Mouse (Mus musculus) 3T3-L1 (cell line): Measurements from ENCODE around the gene Setd6.

ENCODE experiments used
- DNase-seq: peaks from one replicate; pipeline ENCODE4 v3.0.0-alpha.2; 2015; ENCODE audit warnings: low read depth, low spot score

Gene Setd6

GRCm38 (mm10) chr8:95715676-95716531 lies at the start of gene Setd6:
Setd6 (plus strand) TSS chr8:95715881.
- peak; percentile 92 for DNase-seq

- DNase-seq: no peak
These were observed 47.3 kb upstream of the Setd6 start for GRCm38 (mm10) chr8:95668163-95668958.

- peak; percentile 44 for DNase-seq
These were observed 45.7 kb upstream of the Setd6 start for GRCm38 (mm10) chr8:95669967-95670366.

- no peak for DNase-seq
These were observed 43.8 kb upstream of the Setd6 start for GRCm38 (mm10) chr8:95671861-95672260.

DNA sequence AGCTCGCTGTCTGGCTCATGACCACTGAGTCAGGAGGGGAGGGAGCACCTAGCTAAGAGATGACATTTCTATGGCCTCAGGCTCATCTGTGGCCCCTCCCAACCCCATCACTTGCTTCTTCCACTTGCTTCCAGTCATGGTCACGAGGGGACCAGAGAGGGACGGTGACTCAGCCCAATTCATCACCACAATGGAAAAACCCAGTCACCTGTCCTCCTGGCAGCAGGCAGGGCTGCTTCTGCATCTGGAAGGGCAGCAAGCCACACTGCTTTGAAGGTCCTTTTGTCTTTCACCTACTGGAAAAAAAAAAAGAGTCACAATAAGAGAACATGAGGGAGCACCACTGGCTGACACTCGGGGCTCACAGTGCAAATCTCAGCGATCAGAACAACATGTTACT lies 42.9 kb upstream of the Setd6 start:
- peak; percentile 82 for DNase-seq

GRCm38 (mm10) chr8:95676631-95677030 lies 39.0 kb upstream of the Setd6 start, which contains the start of gene Ndrg4:
Ndrg4 (plus strand) TSS chr8:95676980.
- no peak for DNase-seq

DNA sequence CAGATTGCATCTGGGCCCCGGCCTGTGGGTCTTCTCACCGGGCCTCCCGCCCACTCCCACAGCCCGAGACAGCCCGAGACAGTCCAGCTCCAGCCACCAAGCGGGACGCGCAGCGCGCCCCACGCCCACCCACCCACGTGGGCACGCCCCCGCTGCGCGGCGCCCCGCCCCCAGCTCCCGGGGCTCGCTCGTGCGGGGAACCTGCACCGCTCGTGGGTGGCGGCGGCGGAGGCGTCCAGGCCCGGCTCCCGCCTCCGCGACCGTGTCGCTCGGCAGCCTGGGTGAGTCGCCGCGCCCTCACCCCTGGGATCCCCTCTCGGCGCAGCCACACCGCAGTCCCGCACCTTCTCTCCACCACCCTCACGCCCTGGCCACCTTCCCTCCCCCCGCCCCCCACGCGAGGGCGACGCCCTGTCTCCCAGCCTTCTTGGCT lies 38.1 kb upstream of the Setd6 start:
- no peak for DNase-seq

DNA sequence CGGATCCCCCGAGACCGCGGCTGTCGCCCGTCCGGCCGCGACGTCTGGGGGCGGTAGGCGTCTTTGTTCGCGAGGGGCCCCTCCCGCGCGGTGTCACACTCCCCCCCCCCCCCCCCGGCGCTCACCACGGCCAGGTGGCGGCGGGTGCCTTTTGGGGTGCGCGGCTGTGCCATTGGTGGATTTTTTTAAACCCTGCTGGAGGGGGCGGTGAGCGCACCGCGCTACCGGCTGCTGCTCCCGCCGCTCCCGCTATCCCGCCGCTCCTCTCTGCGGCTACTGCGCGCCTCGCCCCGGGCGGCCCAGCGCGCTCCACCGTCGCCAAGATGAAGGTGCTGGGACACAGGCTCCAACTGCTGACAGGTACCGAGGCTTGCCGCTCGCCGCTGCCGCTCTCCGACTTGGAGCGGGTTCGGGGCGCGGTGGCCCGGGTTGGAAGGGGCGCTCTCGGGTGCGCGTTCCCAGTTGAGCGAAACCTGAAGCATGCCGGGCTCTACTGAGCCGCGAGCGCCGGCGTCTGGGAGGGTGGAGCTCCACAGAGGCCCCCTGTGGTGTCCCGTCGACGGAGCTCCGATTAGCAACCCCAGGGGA lies 37.6 kb upstream of the Setd6 start:
- no peak for DNase-seq

- DNase-seq: no peak
These were observed 27.5 kb upstream of the Setd6 start for GRCm38 (mm10) chr8:95688073-95688672.

GRCm38 (mm10) chr8:95690929-95691541 lies 24.6 kb upstream of the Setd6 start:
- DNase-seq: no peak

GRCm38 (mm10) chr8:95694631-95695030 lies 21.1 kb upstream of the Setd6 start:
- DNase-seq: no peak

- no peak for DNase-seq
These were observed 19.0 kb upstream of the Setd6 start for GRCm38 (mm10) chr8:95696661-95697060.

- DNase-seq: peak; percentile 95
These were observed 18.6 kb upstream of the Setd6 start for GRCm38 (mm10) chr8:95697128-95697527.

DNA sequence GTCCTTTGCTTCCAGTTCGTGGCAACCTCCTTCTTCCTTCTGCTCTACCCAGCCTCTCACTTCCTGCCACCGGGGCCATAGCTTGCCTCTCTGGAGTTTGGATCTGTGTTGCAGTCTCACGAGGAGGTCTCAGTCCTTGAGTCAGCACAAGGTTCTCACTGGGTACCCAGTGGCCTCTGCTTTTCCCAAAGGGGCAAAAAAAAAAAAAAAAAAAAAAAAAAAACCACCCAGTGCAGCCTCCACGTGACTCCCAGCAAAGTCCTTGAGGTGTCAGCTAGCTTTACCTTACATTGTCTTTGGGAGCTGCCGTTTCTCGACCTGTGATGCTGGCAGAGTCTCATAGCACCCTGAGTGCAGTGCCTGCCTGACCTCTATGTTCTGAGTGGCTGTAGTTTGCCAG lies 17.5 kb upstream of the Setd6 start:
- no peak for DNase-seq

GRCm38 (mm10) chr8:95700282-95700681 lies 15.4 kb upstream of the Setd6 start:
- DNase-seq: no peak

- no peak for DNase-seq
These were observed 13.9 kb upstream of the Setd6 start for GRCm38 (mm10) chr8:95701809-95702208.

DNA sequence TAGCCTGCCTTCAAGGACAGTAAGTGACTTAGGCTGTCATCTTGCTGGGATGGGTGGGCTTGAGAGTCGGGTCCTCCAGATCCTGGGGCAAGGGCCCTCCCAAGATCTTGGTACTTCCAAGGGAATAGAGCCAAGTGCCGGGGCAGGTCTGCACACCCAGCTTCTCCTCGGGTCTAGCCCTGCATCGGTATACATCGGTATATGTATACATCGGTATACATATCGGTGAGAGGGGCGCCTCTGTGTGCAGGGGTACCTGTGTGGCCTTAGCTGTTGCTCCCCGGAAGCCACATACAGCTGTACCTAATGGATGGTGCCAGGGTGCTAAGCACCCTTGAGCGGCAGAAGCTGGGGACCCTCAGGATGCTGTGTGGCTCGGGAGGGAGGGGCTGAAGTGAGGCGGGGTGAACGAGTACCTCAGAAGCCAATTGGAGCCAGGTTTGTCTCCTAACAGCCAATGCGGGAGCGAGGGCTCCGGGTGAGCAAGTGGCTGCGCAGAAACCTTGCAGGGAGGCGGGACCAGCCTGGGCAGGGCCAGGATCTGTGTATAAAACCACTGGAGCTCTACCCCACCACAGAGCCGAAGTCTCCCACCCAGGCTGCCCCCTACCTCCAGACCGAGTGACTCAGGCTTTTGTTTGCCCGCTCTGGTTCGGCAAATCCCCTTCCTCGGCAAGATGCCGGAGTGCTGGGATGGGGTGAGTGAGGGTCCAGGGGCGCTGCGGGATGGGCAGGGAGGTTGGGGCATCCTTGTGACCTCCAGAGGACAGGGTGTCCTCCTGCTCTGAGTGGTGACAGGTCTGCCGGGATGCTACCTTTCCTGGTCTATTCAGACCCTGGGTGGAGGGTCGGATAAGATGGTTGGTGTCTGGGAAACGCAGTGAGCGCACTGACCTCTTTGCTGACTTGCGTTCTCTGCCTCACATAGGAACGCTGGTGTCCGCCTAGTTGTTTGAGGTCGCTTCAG lies 12.9 kb upstream of the Setd6 start:
- DNase-seq: peak; percentile 94

DNA sequence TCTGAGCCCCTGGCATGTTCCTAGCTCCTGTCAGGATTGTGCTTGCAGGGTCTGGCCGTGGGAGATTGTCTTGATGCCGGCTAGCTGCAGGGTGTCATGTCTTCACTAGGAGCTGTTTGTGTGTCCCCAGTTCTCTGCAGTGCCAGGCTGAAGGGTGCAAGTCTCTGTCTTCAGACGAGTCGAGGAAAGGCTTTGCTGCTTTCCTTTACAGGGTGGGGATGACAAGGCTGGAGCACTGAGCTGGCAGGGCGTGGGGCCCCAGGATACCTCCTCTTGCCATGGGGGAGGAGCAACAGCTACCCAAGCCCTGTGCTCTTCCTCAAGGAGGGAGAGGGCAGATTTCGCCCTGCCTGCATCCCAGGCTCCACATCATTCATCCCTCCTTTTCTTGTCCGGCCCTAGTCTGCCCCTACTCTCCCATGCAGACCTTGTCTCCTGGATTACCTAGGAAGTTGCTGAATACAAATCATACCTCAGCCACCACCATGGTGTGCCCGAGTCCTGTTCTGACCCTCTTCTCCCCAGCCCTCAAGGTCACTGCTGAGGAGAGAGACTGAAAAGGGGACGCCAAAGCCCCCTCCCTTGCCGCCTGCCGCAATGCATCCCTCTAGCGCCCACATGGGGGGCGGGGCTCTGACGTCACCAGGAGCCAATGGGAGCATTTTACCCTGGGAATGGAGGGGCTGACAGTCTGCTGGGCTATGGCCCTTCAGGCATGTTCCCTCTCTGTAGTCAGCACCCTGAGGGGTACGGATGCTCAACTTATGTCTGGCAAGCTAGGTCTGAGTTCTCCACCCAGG lies 12.0 kb upstream of the Setd6 start:
- peak; percentile 65 for DNase-seq

DNA sequence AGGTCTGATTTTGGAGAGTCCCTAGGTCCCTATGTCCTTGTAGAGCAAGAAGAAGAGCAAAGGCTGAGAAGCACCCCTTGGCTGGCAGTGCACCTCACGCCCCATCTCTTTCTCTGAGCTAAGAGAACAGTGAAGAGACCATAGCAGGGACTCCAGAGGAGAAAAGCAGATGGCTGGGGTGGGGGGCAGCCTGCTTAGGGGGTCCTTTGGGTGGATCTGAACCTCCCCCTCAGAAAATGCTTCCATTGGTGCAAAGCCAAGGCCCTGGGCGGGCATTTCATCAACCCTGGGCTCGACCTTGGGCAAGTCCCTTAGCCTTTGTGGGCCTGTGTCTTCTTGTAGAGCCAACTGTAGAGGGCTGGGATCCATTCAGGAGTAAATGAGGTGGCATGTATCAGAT lies 11.1 kb upstream of the Setd6 start:
- no peak for DNase-seq
